10 mouse cellular contexts compared by ENCODE assay signal in genomic region chr13:94147257-94147656, GRCm38 (mm10).
DNase-seq lines count a peak whose midpoint lies in the region; ATAC-seq and TF ChIP-seq lines count a peak whose summit lies in the region.
"Had no signal": no experiment of that assay in that cellular context is flagged by ENCODE, and none has a peak within 500 bp of the region (broad histone marks: within the 10 kb centered on the region; RNA-seq: fewer than 3 reads in every experiment).

No protein-coding gene starts in this region.

- in situ Hi-C loops in CH12.LX (cut with MboI; ENCODE audit: low pct_ligation_motif_present, low pct_unique_long_range_greater_than_20kb, low sequenced_read_pairs): loop anchor here (25.0 kb wide), 1 partner anchor 360 kb away; no protein-coding TSS in a partner anchor

- no peak overlapping the region for H3K4me2 ChIP-seq in CH12.LX (ENCODE audit: insufficient read depth, low read depth, poor library complexity, severe bottlenecking)
- no peak overlapping the region for H3K4me2 ChIP-seq in neural tube, embryonic 15.5 days
- H3K4me2 ChIP-seq: hindbrain, embryonic 12.5 days had no signal

- peak; percentile 68 for TF ChIP-seq RAD21 in CH12.LX (IDR thresholded peaks at IDR 0.05; ENCODE audit: low read depth, low read length)

- no peaks in the 10 kb centered on the region for H3K36me3 ChIP-seq in CH12.LX (replicated peaks in 1 of 2; ENCODE audit: control insufficient read depth in 1 of 2, insufficient read depth in 1 of 2, low read length in 1 of 2)
- H3K36me3 ChIP-seq in neural tube, embryonic 15.5 days: no peaks in the 10 kb centered on the region
- H3K36me3 ChIP-seq in forebrain, embryonic 10.5 days (replicated peaks): no peaks in the 10 kb centered on the region
- H3K36me3 ChIP-seq: hindbrain, embryonic 12.5 days had no signal

- peak; percentile 95 for ATAC-seq in frontal cortex, adult (ENCODE audit: low TSS enrichment)
- ATAC-seq in neural tube, embryonic 15.5 days (ENCODE audit: low FRiP score): no peak
- ATAC-seq: Patski had no signal

- no peak overlapping the region for H3K4me3 ChIP-seq in CH12.LX (replicated peaks in 1 of 3; ENCODE audit: low read depth in 2 of 3, low read length in 2 of 3, poor library complexity in 1 of 3)
- H3K4me3 ChIP-seq in lung, adult 2 months (replicated peaks; ENCODE audit: extremely low read depth, low read depth, low read length): no peak overlapping the region
- H3K4me3 ChIP-seq in neural tube, embryonic 15.5 days (replicated peaks): no peak overlapping the region
- H3K4me3 ChIP-seq in forebrain, embryonic 10.5 days: no peak overlapping the region
- H3K4me3 ChIP-seq: hindbrain, embryonic 12.5 days had no signal

- no peak overlapping the region for H3K27ac ChIP-seq in CH12.LX (ENCODE audit: insufficient read depth, low read depth)
- no peak overlapping the region for H3K27ac ChIP-seq in neural tube, embryonic 15.5 days (replicated peaks)
- H3K27ac ChIP-seq in forebrain, embryonic 10.5 days: no peak overlapping the region
- H3K27ac ChIP-seq: hindbrain, embryonic 12.5 days had no signal

- peak in 1 of 2 experiments; percentile 66; a peak in 2 of 4 replicates for TF ChIP-seq CTCF in CH12.LX (conservative IDR thresholded peaks at IDR 0.05 in 1 of 2, IDR thresholded peaks at IDR 0.05 in 1 of 2; ENCODE audit: low read depth in 2 of 2, low read length in 2 of 2)
- TF ChIP-seq CTCF in lung, adult 2 months (IDR thresholded peaks at IDR 0.05; ENCODE audit: insufficient read depth, low read length): peak; percentile 71

- WGBS in lung, adult 2 months: 37% methylated on average over 4 of the region's 4 CpGs
- 72% methylated on average over 4 of the region's 4 CpGs for WGBS in neural tube, embryonic 15.5 days
- 65% methylated on average over 4 of the region's 4 CpGs for WGBS in forebrain, embryonic 10.5 days

- dilution Hi-C loops in CH12.LX (cut with MboI; ENCODE audit: extremely low pct_ligation_motif_present, extremely low pct_unique_long_range_greater_than_20kb, low sequenced_read_pairs): no loop called here

- peak; percentile 47 for DNase-seq in heart, postnatal 4 days
- DNase-seq in heart, adult 8-10 months (ENCODE audit: low spot score): no peak
- DNase-seq in CH12.LX (ENCODE audit: extremely low read depth): no peak
- DNase-seq in lung, adult 2 months: no peak
- no peak for DNase-seq in forebrain, embryonic 10.5 days (ENCODE audit: extremely low spot score, low spot score)
- DNase-seq in gastrocnemius, postnatal 4 days (ENCODE audit: low spot score in 2 of 2): no peak

- peaks cover 0 to 4% of the 10 kb centered on the region in 2 experiments; a peak in 2 of 4 replicates for H3K4me1 ChIP-seq in CH12.LX (ENCODE audit: control insufficient read depth in 1 of 2, insufficient read depth in 2 of 2)
- no peaks in the 10 kb centered on the region for H3K4me1 ChIP-seq in lung, adult 2 months (ENCODE audit: control insufficient read depth, insufficient read depth, low read length)
- H3K4me1 ChIP-seq in neural tube, embryonic 15.5 days: peaks cover 16% of the 10 kb centered on the region
- H3K4me1 ChIP-seq in forebrain, embryonic 10.5 days: peaks cover 49% of the 10 kb centered on the region

- no peak for TF ChIP-seq EP300 in CH12.LX (IDR thresholded peaks at IDR 0.05; ENCODE audit: low read length)

- no peaks in the 10 kb centered on the region for H3K79me2 ChIP-seq in CH12.LX (replicated peaks; ENCODE audit: control insufficient read depth, extremely low read depth, insufficient read depth, poor library complexity, severe bottlenecking)

- no peaks in the 10 kb centered on the region for H3K9me3 ChIP-seq in CH12.LX (replicated peaks; ENCODE audit: low read length)
- no peaks in the 10 kb centered on the region for H3K9me3 ChIP-seq in neural tube, embryonic 15.5 days (replicated peaks)
- no peaks in the 10 kb centered on the region for H3K9me3 ChIP-seq in forebrain, embryonic 10.5 days
- H3K9me3 ChIP-seq: hindbrain, embryonic 12.5 days had no signal

- no peak overlapping the region for H3K9ac ChIP-seq in CH12.LX (ENCODE audit: insufficient read depth, low read depth)
- H3K9ac ChIP-seq in neural tube, embryonic 15.5 days (replicated peaks): no peak overlapping the region
- H3K9ac ChIP-seq: hindbrain, embryonic 12.5 days had no signal

- no peak for TF ChIP-seq POLR2A in CH12.LX (IDR thresholded peaks at IDR 0.05; ENCODE audit: low read depth, low read length)
- no peak for TF ChIP-seq POLR2A in lung, adult 2 months (IDR thresholded peaks at IDR 0.05; ENCODE audit: borderline replicate concordance, extremely low read depth, low read depth, low read length)

- H3K27me3 ChIP-seq in CH12.LX (replicated peaks): no peaks in the 10 kb centered on the region
- no peaks in the 10 kb centered on the region for H3K27me3 ChIP-seq in neural tube, embryonic 15.5 days (replicated peaks)
- peaks cover 18% of the 10 kb centered on the region for H3K27me3 ChIP-seq in forebrain, embryonic 10.5 days (ENCODE audit: poor library complexity, severe bottlenecking)
- H3K27me3 ChIP-seq: hindbrain, embryonic 12.5 days; Patski had no signal

TF ChIP-seq in CH12.LX, 34 proteins besides CTCF, POLR2A, EP300 and RAD21:
- TF ChIP-seq SMC3 (IDR thresholded peaks at IDR 0.05; ENCODE audit: low read depth, low read length) (peak; percentile 51), GABPA (IDR thresholded peaks at IDR 0.05; ENCODE audit: insufficient replicate concordance, low read depth, low read length) (no peak)
